Mouse (Mus musculus) thymus, adult 2 months (tissue): ENCODE data around the gene Ccdc51.

Experiments used
- CTCF ChIP-seq: fragments of 200-500 bp; IDR thresholded peaks from 2 replicates; pipeline ENCODE4 v1.5.1; 2012; ENCODE audit warnings: mild to moderate bottlenecking, control low read depth, low read length, moderate library complexity, borderline replicate concordance; ENCODE audit not compliant: control insufficient read depth, poor library complexity, insufficient read depth; ENCODE audit errors: extremely low read depth
- POLR2A ChIP-seq: fragments of 200-500 bp; IDR thresholded peaks from 2 replicates; pipeline ENCODE4 v1.6.1; 2012; ENCODE audit warnings: mild to moderate bottlenecking, low read length, control low read depth, moderate library complexity; ENCODE audit not compliant: control insufficient read depth, poor library complexity, insufficient read depth; ENCODE audit errors: extremely low read depth

DNA sequence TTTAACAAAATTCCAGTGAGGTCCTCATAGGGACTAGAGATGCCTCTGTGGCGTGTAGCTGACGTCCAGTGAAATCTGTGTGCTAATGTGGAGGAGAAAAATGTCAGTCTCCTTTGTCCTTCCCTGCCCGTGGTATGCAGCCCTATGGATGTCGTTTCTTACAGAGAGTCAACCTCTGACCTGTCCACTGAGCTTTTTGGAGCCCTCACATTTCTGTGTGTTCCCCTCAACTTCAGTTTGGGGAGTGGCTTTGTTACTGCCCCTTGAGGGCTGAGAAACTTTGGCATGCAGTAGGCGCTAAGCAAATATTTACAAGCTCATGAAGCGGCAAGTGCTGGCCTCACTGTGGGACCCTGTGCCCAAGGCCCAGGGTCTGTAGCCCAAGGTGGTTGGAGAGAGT is 15.0 kb downstream of the Ccdc51 start:
- TF ChIP-seq POLR2A (no peak), CTCF (no peak)
